Mouse (Mus musculus) small intestine, adult 10 weeks (tissue): ENCODE measurements around the gene Vmn1r71. TPM values are rescaled to one million over a fixed set of nuclear protein-coding genes. Genes with fewer than 3 reads are reported as not detected.

ENCODE experiments used
- polyA plus RNA-seq: library from polyadenylated mRNA; stranded (reverse); fragments of 350-450 nt; fragmentation: Illumina TruSeq; extraction: RNeasy Lipid Tissue Mini Kit (QIAGEN cat#74804); gene quantifications from one replicate; pipeline ENCODE4 v1.2.3, GENCODE M21; 2014; ENCODE audit warnings: low replicate concordance

The Vmn1r71 gene
- not detected for polyA plus RNA-seq

GRCm38 (mm10) chr7:10754264-10754663 lies at the start of gene Vmn1r71:
TSS of gene Vmn1r71 (minus strand) at chr7:10754364.

Other genes with a start within 250 kb of the Vmn1r71 start
- not detected for gene Vmn1r68, start 195.9 kb downstream of the Vmn1r71 start, polyA plus RNA-seq
- gene Vmn1r69, start 140.7 kb downstream of the Vmn1r71 start, polyA plus RNA-seq = not detected
- gene Vmn1r70, start 122.8 kb downstream of the Vmn1r71 start, polyA plus RNA-seq = not detected
- not detected for gene Nlrp4b, start 66.6 kb downstream of the Vmn1r71 start, polyA plus RNA-seq
- not detected for gene Zscan4b, start 150.7 kb upstream of the Vmn1r71 start, polyA plus RNA-seq